Mouse (Mus musculus) 416B (cell line): ENCODE measurements around the gene Notum.
A peak's percentile ranks its signal among the peaks of the same experiment; 100 is the strongest.
"Not testable (repeated sequence)": the region's sequence is repeated elsewhere in the genome, so short reads cannot be mapped to it uniquely, and the experiment has no call there.

Source experiments
- DNase-seq: peaks from one replicate; pipeline ENCODE4 v3.0.0; 2011; ENCODE audit warnings: low read depth

The Notum gene

GRCm38 (mm10) chr11:120661076-120661460 lies at the start of gene Notum:
Gene Notum (minus strand): TSS chr11:120661175.
- no peak for DNase-seq

DNA sequence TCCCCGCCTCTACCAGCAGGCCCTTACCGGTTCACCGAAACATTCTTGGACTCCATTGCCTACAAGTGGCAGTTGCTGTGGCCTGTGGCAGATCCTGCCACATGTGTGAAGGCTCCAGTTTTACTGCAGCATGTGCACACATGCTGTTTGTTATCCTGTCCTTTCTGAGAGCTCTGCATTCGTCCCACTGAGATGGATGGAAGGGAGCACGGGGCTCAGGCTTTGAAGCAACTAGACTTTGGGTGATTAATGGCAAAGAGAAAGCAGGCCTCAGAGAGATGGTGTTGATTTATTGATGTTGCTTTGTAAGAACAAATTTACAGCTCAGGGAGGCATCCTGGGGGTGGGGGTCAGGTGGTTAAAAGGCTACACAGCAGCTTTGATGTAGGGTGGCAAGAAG lies 49.7 kb upstream of the Notum start:
- DNase-seq, result no peak

GRCm38 (mm10) chr11:120709551-120709950 lies 48.6 kb upstream of the Notum start:
- DNase-seq, result no peak

DNA sequence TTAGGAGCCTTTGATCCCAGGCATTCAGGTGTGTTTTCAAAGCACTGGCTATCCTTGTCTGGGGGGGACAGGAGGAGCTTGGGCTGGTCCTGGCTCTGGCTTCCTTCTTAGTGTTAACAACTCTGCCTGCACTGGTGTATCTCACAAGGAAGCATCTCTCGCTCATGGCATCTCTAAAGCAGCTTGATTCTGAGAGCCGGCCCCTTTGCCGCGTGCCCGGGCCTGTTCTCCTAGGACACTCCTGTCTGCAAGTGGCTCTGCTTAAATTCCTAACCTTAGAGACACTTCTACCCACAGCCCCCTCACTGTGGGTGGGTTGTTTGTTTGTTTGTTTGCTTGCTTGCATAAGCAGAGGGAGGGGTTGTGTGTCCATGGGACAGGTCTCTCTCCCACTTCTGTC lies 47.0 kb upstream of the Notum start:
- DNase-seq, result no peak

GRCm38 (mm10) chr11:120707225-120707624 lies 46.2 kb upstream of the Notum start:
- DNase-seq, result no peak

- no peak for DNase-seq
These were observed 45.1 kb upstream of the Notum start for GRCm38 (mm10) chr11:120706120-120706519.

GRCm38 (mm10) chr11:120704486-120705325 lies 43.7 kb upstream of the Notum start:
- no peak for DNase-seq

DNA sequence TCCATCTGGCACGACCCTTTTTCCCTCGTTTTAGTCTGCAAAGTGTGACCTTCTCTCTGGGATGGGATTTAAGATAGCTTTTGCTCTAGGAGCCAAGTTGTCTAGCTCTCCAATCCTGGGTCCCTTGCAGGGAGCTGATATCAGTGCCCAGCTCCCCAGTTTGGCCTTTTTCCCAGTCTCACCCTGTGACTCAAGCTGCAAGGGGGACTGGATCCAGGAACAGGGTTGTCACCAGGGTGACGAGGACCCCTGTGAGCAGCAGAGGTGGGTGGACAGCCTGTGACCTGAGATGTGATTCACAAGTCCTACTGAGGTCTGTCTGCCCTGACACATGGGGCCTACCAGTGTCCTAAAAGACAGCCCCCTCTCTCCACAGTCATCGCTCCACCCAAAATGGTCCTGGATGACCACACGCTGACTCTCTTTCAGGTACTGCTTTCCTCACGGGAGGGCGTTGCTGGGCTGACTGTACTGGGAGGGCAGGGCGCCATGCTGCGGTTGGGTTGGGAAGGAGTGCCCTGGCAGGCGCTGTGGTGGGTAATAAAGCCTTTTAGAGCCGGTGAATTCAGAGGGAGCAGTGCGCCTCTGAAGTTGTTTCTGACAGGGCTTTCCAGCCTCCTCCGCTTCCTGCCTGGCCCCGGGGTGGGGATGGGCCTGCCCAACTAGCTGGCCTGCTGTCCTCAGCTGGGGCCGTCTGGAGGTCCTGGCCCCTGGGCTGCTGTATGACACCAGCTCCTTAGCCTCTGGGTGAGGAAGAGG lies 42.9 kb upstream of the Notum start:
- DNase-seq, result no peak

- DNase-seq, result no peak
These were observed 36.8 kb upstream of the Notum start for GRCm38 (mm10) chr11:120697741-120698140.

- DNase-seq, result no peak
These were observed 35.6 kb upstream of the Notum start for GRCm38 (mm10) chr11:120696568-120696967.

- no peak for DNase-seq
These were observed 34.7 kb upstream of the Notum start for GRCm38 (mm10) chr11:120695641-120696040.

DNA sequence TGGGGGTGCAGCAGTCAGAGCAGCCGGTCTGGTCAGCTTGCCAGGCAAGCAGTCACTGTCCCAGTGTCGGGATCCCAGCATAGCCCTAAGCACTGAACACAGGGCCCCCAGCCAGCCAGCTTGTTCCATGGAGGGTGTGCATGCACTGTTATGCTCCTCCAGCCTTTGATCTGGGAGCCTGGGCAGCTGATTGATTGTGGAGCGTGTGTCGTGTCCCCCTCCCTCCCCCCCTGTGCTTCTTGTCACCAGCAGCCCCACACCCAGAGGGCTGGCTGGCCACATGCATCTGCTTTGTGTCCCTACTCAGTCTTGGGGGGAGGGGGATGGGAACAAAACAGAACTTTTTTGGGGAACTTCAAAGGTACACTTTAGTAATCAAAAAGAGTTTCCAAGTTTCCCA lies 34.2 kb upstream of the Notum start:
- no peak for DNase-seq

DNA sequence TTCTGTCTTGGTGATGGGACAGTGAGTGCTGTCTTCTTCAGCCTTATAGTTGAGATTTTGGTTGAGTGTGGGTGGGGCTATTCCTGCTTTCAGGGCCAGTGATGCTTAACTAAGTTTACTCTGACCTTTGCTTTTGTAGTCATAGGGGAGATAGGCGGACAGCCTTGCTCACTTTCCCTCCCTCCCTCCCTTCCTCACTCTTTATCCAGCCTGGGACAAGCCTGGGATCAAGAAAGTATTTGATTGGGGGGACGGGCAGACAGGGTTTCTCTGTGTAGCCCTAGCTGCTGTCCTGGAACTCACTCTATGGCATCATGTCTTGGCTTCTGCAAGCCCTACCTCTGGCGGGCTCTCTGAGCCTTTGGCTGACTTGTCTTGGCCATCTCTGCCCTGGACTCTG lies 32.5 kb upstream of the Notum start:
- no peak for DNase-seq

DNA sequence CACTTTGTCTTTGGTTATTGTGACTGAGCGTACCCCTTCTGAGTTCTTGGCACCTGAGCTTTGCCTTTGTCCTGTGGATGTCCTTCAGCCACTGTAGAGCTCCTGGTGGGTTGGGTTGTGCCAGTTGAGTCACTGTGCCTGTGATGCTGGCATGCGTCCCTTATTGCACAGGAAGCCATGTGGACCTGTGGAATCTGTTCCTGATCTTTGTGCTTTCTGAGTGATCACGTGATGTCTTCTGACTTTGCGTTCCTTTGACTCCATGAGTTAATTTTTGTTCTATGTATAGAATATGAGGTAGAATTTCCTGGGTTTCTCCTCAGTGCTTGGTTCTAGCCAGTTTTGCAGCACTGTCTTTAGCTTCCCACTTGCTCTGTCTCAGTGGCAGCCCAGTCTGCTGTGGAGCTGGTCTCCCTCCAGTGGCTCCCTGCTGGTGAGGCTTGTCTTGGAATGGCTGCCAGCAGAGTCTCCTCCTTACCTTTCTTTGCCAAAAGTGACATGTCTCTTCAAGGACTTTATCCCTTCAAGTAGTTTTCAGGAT lies 31.6 kb upstream of the Notum start:
- no peak for DNase-seq

DNA sequence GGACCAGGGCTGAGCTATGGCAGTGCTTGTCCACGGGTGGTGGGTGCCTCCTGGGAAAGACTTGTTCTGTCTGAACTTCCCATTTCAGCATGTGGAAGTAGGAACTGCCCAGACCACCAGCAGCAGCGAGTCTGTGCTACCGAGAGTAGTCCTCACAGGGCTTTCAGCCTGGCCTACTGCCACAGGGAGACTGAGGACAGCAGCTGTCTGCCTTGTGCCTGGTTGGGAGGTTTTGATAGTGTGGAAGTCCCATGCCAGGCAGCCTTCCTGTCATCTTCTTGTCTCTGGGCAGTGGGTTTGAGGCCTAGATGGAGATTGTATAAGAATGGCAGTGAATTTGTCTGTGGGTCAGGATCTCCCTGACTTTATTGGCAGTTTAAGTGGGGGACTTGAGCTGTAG lies 28.4 kb upstream of the Notum start:
- DNase-seq, result no peak

GRCm38 (mm10) chr11:120686650-120687272 lies 25.8 kb upstream of the Notum start:
- no peak for DNase-seq

GRCm38 (mm10) chr11:120684660-120685059 lies 23.7 kb upstream of the Notum start:
- DNase-seq, result no peak

DNA sequence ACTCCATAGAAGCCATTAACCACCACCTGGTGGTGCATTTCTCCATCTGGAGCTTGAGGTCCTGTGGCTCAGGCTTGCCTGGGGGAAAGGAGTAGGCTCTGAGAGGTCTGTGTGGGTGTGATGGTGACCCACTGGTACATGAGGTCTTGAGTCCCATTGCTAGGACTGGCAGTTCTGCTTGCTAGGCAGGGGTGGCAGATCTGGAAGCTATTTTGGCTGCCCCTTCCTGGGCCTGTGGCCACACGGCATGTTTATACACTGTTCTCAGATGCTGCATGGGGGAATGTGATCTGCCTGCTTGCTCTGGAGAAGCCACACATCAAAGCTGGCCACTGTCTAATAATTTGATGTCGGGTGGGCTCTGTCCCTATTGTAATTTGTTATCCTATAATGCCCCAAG lies 23.1 kb upstream of the Notum start:
- DNase-seq, result no peak

- no peak for DNase-seq
These were observed 22.6 kb upstream of the Notum start for GRCm38 (mm10) chr11:120683536-120683935.

GRCm38 (mm10) chr11:120682683-120683082 lies 21.7 kb upstream of the Notum start:
- peak; percentile 86 for DNase-seq

- DNase-seq, result peak; percentile 66
These were observed 18.9 kb upstream of the Notum start for GRCm38 (mm10) chr11:120679909-120680308.

DNA sequence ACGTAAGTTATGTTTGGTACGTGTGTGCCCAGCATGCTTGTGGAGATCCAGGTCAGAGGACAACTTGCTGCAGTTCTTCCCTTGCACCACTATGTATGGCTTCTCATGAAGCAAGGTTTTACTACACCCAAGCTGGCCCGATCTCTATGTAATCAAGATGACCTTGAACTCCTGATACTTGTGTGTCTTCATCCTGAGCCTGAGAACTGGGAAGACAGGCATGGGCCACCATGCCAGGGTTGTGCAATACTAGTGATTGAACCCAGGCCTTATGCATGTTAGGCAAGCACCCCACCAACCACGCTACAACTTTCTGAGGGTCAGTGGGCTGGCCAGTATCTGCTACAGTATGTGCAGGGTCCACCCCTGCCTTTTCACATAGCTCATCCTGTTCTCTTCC lies 16.0 kb upstream of the Notum start:
- DNase-seq, result peak; percentile 76

DNA sequence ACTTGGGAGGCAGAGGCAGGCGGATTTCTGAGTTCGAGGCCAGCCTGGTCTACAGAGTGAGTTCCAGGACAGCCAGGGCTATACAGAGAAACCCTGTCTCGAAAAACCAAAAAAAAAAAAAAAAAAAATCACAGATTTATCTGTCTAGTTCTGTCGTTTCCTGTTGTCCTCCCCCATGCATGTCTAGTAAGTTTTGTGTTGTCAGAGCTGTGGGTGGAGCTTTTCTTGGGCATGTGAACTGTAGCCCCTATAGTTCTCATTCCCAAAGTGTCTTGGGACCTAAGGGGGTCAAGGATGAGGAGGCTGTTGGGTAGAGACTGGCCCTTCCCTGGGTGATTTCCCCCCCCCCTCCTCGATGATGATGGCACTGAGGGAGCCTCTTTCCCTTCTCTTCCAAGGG lies 14.9 kb upstream of the Notum start:
- not testable (repeated sequence) for DNase-seq
